Mouse (Mus musculus): Measurements from ENCODE around the gene Foxd1. TPM values are rescaled to one million over a fixed set of nuclear protein-coding genes. Genes with fewer than 3 reads are reported as not detected.

Gene Foxd1
- polyA plus RNA-seq, 1 experiment: not detected

DNA sequence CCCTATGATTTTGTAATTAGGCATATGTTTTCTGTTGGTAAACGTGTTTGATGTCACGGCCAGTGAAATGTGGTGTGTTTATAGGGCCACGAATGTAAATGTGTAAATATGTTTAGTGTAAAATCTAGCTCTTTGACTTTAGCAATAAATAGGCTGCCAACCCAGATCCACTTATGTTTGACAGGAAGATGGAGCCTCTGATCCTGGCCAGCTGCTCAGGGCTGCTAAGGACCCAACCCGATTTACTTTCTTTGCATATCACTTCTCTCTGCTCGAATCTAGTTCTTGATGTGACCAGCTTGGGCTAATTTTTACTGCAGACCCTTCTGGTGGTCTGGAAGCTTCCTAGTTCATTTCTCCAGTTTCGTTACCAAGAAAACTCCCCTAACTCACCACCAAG is 6.3 kb downstream of the Foxd1 start:
- Histone ChIP-seq H3K27ac (ENCODE audit: insufficient read depth, low read depth, low read length) (no peak overlapping the region), H3K4me3 (ENCODE audit: insufficient read depth, low read length) (no peak overlapping the region), H3K4me1 (ENCODE audit: control insufficient read depth, insufficient read depth, low read length) (no peaks in the 10 kb centered on the region)
- TF ChIP-seq CTCF (IDR thresholded peaks at IDR 0.05; ENCODE audit: low read depth, low read length): no peak
- no peak for TF ChIP-seq POLR2A (IDR thresholded peaks at IDR 0.05; ENCODE audit: borderline replicate concordance, low read depth, low read length)

DNA sequence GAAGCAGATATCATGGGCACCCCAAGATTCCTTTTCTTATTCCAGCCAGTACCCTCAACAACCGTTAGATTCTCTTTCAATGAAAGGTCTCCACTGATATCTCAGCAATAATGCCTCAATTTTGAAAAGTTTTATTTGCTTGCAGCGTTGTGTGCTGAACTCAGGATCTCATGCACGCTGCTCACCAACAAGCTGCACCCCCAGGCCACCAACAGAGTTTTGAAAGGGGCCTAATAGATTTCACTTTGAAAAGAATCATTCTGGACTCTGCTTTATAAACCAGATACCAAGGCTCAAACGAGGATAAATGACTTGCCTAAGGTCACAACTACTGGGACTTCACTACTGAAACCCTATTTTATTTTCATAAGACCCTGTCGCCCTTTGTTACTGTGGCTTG is 7.1 kb downstream of the Foxd1 start:
- TF ChIP-seq POLR2A (IDR thresholded peaks at IDR 0.05; ENCODE audit: borderline replicate concordance, low read depth, low read length) (no peak), CTCF (IDR thresholded peaks at IDR 0.05; ENCODE audit: low read depth, low read length) (no peak)
- H3K27ac ChIP-seq (ENCODE audit: insufficient read depth, low read depth, low read length): no peak overlapping the region
- H3K4me3 ChIP-seq (ENCODE audit: insufficient read depth, low read length): no peak overlapping the region
- no peaks in the 10 kb centered on the region for H3K4me1 ChIP-seq (ENCODE audit: control insufficient read depth, insufficient read depth, low read length)

DNA sequence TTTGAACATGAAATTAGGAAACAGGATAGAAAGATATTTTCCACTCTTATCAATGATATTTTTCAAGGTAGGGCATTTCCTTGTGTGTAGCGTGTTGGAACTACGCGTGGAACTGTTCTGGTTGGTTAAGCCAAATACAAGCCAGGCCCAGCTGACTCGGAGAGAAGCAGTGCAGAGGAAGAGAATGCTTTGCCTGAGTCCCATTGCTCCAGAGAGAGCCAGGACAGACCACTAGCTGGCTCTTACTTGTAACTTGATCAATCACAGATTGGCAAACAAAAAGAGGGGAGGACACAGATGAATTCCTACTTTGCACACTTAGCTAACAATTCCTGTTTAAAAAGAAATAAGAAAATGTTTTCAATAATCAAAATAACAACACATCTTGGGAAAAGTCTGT is 9.0 kb downstream of the Foxd1 start:
- TF ChIP-seq CTCF (IDR thresholded peaks at IDR 0.05; ENCODE audit: low read depth, low read length): no peak
- TF ChIP-seq POLR2A (IDR thresholded peaks at IDR 0.05; ENCODE audit: borderline replicate concordance, low read depth, low read length): no peak
- Histone ChIP-seq H3K4me1 (ENCODE audit: control insufficient read depth, insufficient read depth, low read length) (no peaks in the 10 kb centered on the region), H3K4me3 (ENCODE audit: insufficient read depth, low read length) (no peak overlapping the region), H3K27ac (ENCODE audit: insufficient read depth, low read depth, low read length) (no peak overlapping the region)

DNA sequence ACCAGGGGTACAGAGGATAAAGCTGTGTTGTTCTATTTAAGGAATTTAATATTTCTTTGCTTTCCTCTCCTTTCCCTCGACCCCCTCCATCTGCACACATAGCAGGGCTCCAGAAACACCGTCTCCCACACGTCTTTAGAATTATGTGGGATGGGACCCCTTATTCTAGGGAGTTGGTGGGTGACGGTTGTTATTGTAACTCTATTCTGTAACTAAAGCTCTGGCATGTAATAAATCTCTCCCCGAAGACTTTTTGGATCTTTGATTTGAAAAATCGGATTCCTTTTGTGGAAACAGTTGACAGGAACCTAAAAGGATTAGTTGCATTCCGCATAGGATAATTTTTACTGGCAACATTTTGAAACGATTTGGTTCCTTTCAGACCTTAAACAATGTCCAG is 11.0 kb downstream of the Foxd1 start:
- TF ChIP-seq CTCF (IDR thresholded peaks at IDR 0.05; ENCODE audit: low read depth, low read length) (no peak), POLR2A (IDR thresholded peaks at IDR 0.05; ENCODE audit: borderline replicate concordance, low read depth, low read length) (no peak)
- no peak overlapping the region for H3K27ac ChIP-seq (ENCODE audit: insufficient read depth, low read depth, low read length)
- H3K4me3 ChIP-seq (ENCODE audit: insufficient read depth, low read length): no peak overlapping the region
- no peaks in the 10 kb centered on the region for H3K4me1 ChIP-seq (ENCODE audit: control insufficient read depth, insufficient read depth, low read length)

DNA sequence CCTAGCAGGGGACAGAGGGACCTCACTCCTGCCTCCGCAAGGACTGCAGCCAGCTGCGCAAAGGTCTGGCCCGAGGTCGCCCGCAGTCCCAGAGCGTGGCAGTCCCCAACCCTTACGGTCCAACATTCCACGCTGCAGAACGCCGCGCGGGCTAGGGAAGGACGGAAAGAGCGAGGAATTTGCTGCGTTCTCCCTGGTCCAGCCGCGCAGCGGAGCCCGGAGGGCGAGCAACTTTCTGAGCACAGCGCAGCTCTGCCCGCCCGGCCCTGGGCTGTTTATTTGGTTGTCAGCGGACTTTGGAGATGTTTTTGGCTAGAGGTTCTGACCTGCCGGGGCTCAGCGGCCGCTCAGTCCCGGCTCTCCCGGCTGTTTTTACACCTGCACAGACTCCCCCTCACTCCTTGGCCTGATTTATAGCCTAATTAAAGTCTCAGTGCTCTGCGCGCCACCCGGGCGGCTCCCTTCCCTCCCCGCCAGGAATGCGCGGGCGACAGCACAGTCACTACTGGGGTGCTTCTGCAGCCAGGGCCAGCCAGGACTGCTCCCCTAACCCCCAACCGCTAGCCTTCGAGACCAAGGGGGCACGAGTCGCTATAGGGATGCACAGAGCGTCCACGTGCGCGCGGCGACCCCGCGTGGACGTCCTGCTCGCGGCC is 11.9 kb downstream of the Foxd1 start:
- H3K4me1 ChIP-seq (ENCODE audit: control insufficient read depth, insufficient read depth, low read length): no peaks in the 10 kb centered on the region
- no peak overlapping the region for H3K27ac ChIP-seq (ENCODE audit: insufficient read depth, low read depth, low read length)
- H3K4me3 ChIP-seq (ENCODE audit: insufficient read depth, low read length): no peak overlapping the region
- TF ChIP-seq POLR2A (IDR thresholded peaks at IDR 0.05; ENCODE audit: borderline replicate concordance, low read depth, low read length) (no peak), CTCF (IDR thresholded peaks at IDR 0.05; ENCODE audit: low read depth, low read length) (no peak)

DNA sequence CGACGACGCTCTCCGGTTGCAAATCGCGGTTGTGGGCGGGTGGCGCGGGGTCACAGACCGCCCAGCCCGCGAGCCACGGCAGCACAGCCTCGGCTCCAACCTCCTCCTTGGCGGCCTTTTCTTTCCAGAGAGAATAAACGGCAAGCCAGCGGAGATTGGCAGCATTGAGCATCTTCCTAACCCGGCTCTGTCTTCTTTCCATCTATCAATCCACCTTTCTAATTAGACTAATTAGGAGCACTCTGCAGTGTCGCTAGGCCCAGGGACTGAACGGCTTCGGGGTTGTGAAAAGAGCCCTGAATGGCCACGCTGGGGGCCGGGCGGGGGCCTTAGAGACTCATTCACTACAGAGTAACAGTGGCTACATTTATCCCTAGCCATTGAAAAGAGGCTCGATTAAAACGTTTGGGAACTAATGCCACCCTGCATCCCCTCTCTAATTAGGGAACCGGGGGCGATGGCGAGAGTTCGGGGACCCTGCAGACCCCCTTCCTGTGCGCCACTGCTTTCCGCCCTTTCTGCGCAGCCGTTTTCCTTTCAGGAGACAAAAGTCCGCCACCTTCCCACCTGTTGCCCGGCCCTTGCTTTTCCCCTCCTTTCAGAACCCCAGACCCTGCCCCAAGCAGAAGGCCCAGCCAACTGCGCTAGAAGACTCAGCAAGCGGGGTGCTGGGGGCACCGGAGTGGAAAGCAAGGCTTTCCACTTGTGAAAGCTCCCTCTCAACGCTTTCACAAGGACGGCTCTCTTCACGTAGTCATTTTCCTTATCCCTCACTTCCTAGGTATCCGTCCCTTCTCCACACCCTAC is 12.6 kb downstream of the Foxd1 start:
- TF ChIP-seq CTCF (IDR thresholded peaks at IDR 0.05; ENCODE audit: low read depth, low read length) (no peak), POLR2A (IDR thresholded peaks at IDR 0.05; ENCODE audit: borderline replicate concordance, low read depth, low read length) (no peak)
- Histone ChIP-seq H3K4me1 (ENCODE audit: control insufficient read depth, insufficient read depth, low read length) (no peaks in the 10 kb centered on the region), H3K4me3 (ENCODE audit: insufficient read depth, low read length) (no peak overlapping the region), H3K27ac (ENCODE audit: insufficient read depth, low read depth, low read length) (no peak overlapping the region)

DNA sequence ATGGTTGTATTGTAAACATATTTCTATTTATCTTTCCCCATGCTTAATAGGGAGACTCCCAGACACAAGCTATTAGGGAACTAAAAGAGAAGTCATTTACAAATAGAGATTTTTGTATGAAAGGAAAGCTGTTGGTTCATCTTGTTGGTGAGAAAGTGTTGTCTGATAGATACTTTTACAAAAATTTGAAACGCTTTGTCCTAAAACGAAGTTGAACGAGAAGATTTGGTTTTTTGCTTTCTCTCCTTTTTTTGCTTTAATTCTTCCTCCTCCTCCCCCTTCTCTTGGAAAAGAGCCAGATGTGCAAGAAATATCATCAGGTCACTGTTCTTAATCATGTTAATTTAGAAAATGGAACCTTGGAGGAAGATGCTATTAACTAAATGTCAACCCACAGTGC is 13.6 kb downstream of the Foxd1 start:
- Histone ChIP-seq H3K4me3 (ENCODE audit: insufficient read depth, low read length) (no peak overlapping the region), H3K4me1 (ENCODE audit: control insufficient read depth, insufficient read depth, low read length) (no peaks in the 10 kb centered on the region), H3K27ac (ENCODE audit: insufficient read depth, low read depth, low read length) (no peak overlapping the region)
- TF ChIP-seq CTCF (IDR thresholded peaks at IDR 0.05; ENCODE audit: low read depth, low read length) (no peak), POLR2A (IDR thresholded peaks at IDR 0.05; ENCODE audit: borderline replicate concordance, low read depth, low read length) (no peak)

DNA sequence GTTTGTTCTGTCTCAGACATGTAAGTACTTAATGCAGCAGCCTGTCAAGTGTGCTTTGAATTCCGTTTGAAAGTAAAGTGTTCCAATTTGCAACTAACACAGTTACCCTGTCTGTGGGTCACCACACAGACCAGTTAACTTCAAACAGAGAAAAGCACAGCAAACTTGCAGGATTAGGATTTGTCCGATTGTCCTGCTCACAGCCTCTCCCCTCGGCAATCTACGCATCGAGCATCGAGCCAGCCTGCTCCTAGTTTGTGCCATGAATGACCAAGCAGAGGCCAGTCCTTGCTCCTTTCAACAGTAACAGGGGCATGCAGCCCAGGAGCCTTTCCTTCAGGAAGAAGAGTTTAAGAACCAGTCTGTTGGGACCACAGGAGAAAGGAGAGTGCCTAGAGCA is 15.0 kb downstream of the Foxd1 start:
- Histone ChIP-seq H3K4me3 (ENCODE audit: insufficient read depth, low read length) (no peak overlapping the region), H3K27ac (ENCODE audit: insufficient read depth, low read depth, low read length) (no peak overlapping the region), H3K4me1 (ENCODE audit: control insufficient read depth, insufficient read depth, low read length) (no peaks in the 10 kb centered on the region)
- TF ChIP-seq CTCF (IDR thresholded peaks at IDR 0.05; ENCODE audit: low read depth, low read length): no peak
- no peak for TF ChIP-seq POLR2A (IDR thresholded peaks at IDR 0.05; ENCODE audit: borderline replicate concordance, low read depth, low read length)

DNA sequence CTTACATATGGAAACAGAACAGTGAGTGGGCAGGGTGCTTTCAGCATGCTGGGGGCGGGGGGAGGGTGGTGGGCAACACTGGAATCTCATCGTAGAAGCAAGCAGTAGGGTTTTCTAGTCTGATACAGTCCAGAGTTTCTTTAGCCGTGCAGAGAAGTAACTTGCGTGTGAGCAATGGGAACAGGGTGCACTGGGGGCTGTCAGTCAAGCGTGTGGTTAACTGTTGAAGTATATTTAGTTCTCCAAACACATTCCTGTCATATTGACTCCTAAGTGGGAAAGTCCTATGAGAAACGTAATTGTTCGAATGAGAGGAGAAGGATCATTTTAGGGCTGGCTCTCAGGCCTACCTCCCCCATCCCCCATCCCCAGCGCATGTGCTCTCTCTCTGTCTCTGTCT is 20.5 kb downstream of the Foxd1 start:
- no peak overlapping the region for H3K27ac ChIP-seq (ENCODE audit: insufficient read depth, low read depth, low read length)
- TF ChIP-seq CTCF (IDR thresholded peaks at IDR 0.05; ENCODE audit: low read depth, low read length) (no peak), POLR2A (IDR thresholded peaks at IDR 0.05; ENCODE audit: borderline replicate concordance, low read depth, low read length) (no peak)
- no peaks in the 10 kb centered on the region for H3K4me1 ChIP-seq (ENCODE audit: control insufficient read depth, insufficient read depth, low read length)
- H3K4me3 ChIP-seq (ENCODE audit: insufficient read depth, low read length): no peak overlapping the region

DNA sequence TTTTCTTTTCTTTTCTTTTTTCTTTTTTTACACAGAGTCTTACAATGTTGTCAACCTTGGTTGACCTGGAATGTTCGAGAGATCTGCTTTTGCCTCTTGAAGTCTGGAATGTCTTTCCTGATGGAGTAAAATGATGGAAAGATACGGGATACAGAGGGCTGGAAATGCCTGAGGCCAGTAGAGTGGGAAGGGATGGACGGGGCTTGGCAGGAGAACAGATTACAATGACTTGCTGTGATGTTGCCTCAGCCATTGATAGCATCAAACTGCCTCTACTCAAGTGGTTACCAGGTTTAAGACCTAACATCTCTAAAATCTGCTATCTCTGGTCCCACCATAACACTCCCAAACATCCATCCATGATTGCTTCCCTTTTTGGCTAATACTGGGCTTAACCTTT is 20.9 kb downstream of the Foxd1 start:
- no peak overlapping the region for H3K27ac ChIP-seq (ENCODE audit: insufficient read depth, low read depth, low read length)

More for the DNA sequence above, 20.9 kb downstream of the Foxd1 start:
- TF ChIP-seq CTCF (IDR thresholded peaks at IDR 0.05; ENCODE audit: low read depth, low read length) (no peak), POLR2A (IDR thresholded peaks at IDR 0.05; ENCODE audit: borderline replicate concordance, low read depth, low read length) (no peak)
- Histone ChIP-seq H3K4me1 (ENCODE audit: control insufficient read depth, insufficient read depth, low read length) (no peaks in the 10 kb centered on the region), H3K4me3 (ENCODE audit: insufficient read depth, low read length) (no peak overlapping the region)

All from bone marrow macrophage, adult 2 months (primary cell).